Mouse (Mus musculus): ENCODE data around the gene Rgma. TPM values are rescaled to one million over a fixed set of nuclear protein-coding genes. Genes with fewer than 3 reads are reported as not detected.

Gene Rgma
- polyA plus RNA-seq, 1 experiment from 2014 or later = 2.8 TPM

DNA sequence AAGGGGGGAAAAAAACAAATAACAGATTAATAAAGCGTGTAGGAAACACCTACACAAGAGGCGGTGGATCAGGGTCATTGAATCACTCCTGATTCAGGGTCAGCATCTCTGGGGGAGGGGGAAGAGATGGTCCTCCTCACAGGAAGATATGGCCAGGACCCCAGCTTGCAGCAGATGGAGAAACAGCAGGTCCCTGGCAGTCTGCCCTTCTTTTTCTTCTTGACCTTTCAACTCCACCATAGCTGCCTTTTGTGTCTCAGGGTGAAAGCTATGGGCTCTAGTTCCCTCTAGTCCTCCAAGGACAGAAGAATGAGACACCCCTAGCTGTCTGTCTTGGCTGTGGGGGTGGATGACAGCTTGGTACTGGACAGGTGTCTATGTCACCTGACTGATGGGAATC lies 17.7 kb upstream of the Rgma start:
- Histone ChIP-seq H3K4me1 (replicated peaks; ENCODE audit: control insufficient read depth, insufficient read depth, low read length) (no peaks in the 10 kb centered on the region), H3K4me3 (ENCODE audit: low read depth, low read length) (no peak overlapping the region), H3K27me3 (replicated peaks; ENCODE audit: control insufficient read depth, insufficient read depth, low read length) (no peaks in the 10 kb centered on the region), H3K4me2 (no peak overlapping the region), H3K27ac (ENCODE audit: low read depth, low read length) (no peak overlapping the region), H3K9me3 (ENCODE audit: control insufficient read depth, low read length) (no peaks in the 10 kb centered on the region), H3K36me3 (ENCODE audit: control insufficient read depth, insufficient read depth, low read length) (no peaks in the 10 kb centered on the region), H3K9ac (ENCODE audit: low read depth, low read length) (no peak overlapping the region)
- DNase-seq (ENCODE audit: low spot score) = no peak
- ATAC-seq (replicated peaks; ENCODE audit: low FRiP score) = no peak
- WGBS = 89% methylated on average over 2 of the region's 2 CpGs

DNA sequence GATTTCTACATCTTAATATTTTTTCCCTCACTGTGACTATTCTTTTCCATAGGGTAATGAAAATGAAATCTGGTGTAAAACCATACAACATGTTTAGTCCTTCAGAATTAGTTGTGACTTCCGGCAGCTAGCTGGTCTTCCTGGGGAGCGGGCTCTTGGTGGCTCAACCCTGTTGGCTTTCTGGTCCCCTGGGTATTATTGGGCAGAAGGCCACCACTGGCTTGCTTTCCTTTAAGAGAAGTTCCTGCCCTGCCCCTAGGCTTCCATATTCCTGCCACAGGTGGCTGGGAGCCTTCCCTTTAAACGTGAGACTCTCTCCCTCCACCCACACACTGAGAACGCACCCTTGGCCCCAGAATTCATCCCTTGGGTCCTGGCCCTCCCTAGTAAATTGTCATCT lies 9.8 kb upstream of the Rgma start:
- H3K27ac ChIP-seq (ENCODE audit: low read depth, low read length) = no peak overlapping the region
- H3K27me3 ChIP-seq (replicated peaks; ENCODE audit: control insufficient read depth, insufficient read depth, low read length) = peaks cover 3% of the 10 kb centered on the region; the same call in 1 of the 2 replicates
- no peak for DNase-seq (ENCODE audit: low spot score)
- H3K36me3 ChIP-seq (ENCODE audit: control insufficient read depth, insufficient read depth, low read length) = no peaks in the 10 kb centered on the region
- H3K4me3 ChIP-seq (ENCODE audit: low read depth, low read length) = no peak overlapping the region
- H3K4me1 ChIP-seq (replicated peaks; ENCODE audit: control insufficient read depth, insufficient read depth, low read length) = no peaks in the 10 kb centered on the region
- 76% methylated on average over 4 of the region's 4 CpGs for WGBS
- ATAC-seq (replicated peaks; ENCODE audit: low FRiP score) = no peak
- H3K9me3 ChIP-seq (ENCODE audit: control insufficient read depth, low read length) = no peaks in the 10 kb centered on the region
- H3K9ac ChIP-seq (ENCODE audit: low read depth, low read length) = no peak overlapping the region
- H3K4me2 ChIP-seq = no peak overlapping the region

DNA sequence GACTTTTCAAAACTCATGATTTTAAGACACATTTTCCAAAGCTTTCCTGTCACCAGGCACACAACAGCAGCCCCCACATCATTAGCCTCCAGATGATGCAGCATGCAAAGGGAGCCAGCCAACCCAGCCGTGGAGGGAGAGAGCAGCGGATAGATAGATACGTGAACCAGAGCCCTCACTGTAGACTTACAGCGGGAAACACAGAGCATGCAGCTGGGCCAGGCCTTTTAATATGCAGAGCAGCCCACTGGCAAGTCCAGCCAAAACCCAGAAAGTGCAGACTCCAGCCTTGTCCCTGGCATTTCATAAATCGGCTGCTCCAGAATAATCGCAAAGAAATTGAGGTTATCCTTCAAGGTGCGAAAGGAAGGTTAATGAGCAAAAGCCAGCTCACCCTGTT lies 9.3 kb upstream of the Rgma start:
- H3K36me3 ChIP-seq (ENCODE audit: control insufficient read depth, insufficient read depth, low read length) = no peaks in the 10 kb centered on the region
- no peaks in the 10 kb centered on the region for H3K9me3 ChIP-seq (ENCODE audit: control insufficient read depth, low read length)
- no peaks in the 10 kb centered on the region for H3K4me1 ChIP-seq (replicated peaks; ENCODE audit: control insufficient read depth, insufficient read depth, low read length)
- no peak overlapping the region for H3K27ac ChIP-seq (ENCODE audit: low read depth, low read length)
- ATAC-seq (replicated peaks; ENCODE audit: low FRiP score) (no peak), DNase-seq (ENCODE audit: low spot score) (no peak)
- no peak overlapping the region for H3K4me3 ChIP-seq (ENCODE audit: low read depth, low read length)
- peaks cover 6% of the 10 kb centered on the region for H3K27me3 ChIP-seq (replicated peaks; ENCODE audit: control insufficient read depth, insufficient read depth, low read length)
- 74% methylated on average over 7 of the region's 7 CpGs for WGBS
- H3K4me2 ChIP-seq = no peak overlapping the region
- no peak overlapping the region for H3K9ac ChIP-seq (ENCODE audit: low read depth, low read length)

DNA sequence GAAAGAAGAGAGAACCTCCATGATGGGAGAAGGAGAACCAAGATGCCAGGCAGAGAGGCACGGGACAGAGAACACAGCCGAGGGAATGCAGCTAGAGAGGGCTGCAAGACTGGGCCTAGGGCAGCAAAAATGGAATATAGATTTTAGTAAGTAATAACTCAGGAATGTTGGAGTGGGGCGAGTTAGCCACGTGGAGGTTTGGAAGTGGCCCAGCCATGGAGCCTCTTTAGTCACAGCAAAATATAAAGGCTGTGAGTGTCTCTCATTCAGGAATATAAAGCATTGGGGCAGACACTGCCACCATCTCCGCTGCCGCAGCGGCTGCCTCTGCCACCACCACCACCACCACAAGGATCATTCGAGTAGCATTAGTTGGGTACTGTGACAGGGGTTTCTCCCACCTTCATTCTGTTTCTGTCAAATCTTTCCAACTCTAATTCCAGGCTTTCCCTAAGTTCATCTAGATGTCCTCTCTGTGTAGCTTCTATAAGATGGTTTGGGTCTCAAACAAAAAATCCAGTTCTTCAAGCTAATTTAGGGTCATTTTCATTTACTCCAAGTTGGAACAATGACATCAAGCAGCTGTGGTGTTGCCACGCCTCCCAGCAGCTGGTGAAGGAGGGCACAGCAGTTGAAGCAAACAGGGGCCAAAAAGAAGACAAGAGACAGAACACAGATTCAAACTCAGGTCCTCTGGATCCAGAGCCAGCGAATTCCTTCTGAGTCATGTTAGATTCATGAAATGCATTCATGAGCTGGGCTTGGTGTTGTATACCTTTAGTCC lies 7.4 kb upstream of the Rgma start:
- Histone ChIP-seq H3K27me3 (replicated peaks; ENCODE audit: control insufficient read depth, insufficient read depth, low read length) (peaks cover 25% of the 10 kb centered on the region), H3K4me1 (replicated peaks; ENCODE audit: control insufficient read depth, insufficient read depth, low read length) (no peaks in the 10 kb centered on the region), H3K9ac (ENCODE audit: low read depth, low read length) (no peak overlapping the region), H3K9me3 (ENCODE audit: control insufficient read depth, low read length) (no peaks in the 10 kb centered on the region), H3K27ac (ENCODE audit: low read depth, low read length) (no peak overlapping the region), H3K4me2 (no peak overlapping the region), H3K4me3 (ENCODE audit: low read depth, low read length) (no peak overlapping the region), H3K36me3 (ENCODE audit: control insufficient read depth, insufficient read depth, low read length) (no peaks in the 10 kb centered on the region)
- DNase-seq (ENCODE audit: low spot score) (no peak), ATAC-seq (replicated peaks; ENCODE audit: low FRiP score) (no peak)
- 84% methylated on average over 10 of the region's 10 CpGs for WGBS

DNA sequence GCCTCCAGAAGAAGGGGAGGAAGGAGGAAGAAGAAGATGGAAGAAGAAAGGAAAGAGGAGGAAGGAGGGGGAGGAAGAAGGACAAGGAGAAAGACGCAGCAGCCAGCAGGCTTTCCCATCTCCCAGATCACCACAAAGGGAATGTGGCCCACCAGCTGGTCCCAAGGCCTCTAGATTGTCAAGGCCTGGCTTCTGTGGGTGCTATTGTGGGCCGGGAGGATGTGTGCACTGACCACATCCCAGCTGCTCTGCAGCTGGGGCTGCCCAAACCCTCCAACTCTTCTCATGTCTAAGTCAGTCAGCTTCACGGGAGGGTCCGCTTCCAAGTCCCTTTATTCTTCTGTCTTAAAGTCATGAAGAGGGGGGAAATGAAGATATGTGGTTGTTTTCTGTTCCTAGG lies 5.3 kb upstream of the Rgma start:
- no peak overlapping the region for H3K4me3 ChIP-seq (ENCODE audit: low read depth, low read length)
- 57% methylated on average over 4 of the region's 4 CpGs for WGBS

GRCm38 (mm10) chr7:73371587-73372321 lies 3.6 kb upstream of the Rgma start:
- Histone ChIP-seq H3K9me3 (ENCODE audit: control insufficient read depth, low read length) (no peaks in the 10 kb centered on the region), H3K4me2 (peak overlapping the region; percentile 61), H3K36me3 (ENCODE audit: control insufficient read depth, insufficient read depth, low read length) (no peaks in the 10 kb centered on the region), H3K4me1 (replicated peaks; ENCODE audit: control insufficient read depth, insufficient read depth, low read length) (peaks cover 5% of the 10 kb centered on the region; the same call in 1 of the 2 replicates), H3K27ac (ENCODE audit: low read depth, low read length) (no peak overlapping the region), H3K9ac (ENCODE audit: low read depth, low read length) (no peak overlapping the region), H3K27me3 (replicated peaks; ENCODE audit: control insufficient read depth, insufficient read depth, low read length) (peaks cover 61% of the 10 kb centered on the region), H3K4me3 (ENCODE audit: low read depth, low read length) (no peak overlapping the region)
- no peak for ATAC-seq (replicated peaks; ENCODE audit: low FRiP score)
- 34% methylated on average over 10 of the region's 10 CpGs for WGBS
- DNase-seq (ENCODE audit: low spot score) = no peak

More for the DNA sequence above, 5.3 kb upstream of the Rgma start:
- ATAC-seq (replicated peaks; ENCODE audit: low FRiP score) = no peak
- H3K9me3 ChIP-seq (ENCODE audit: control insufficient read depth, low read length) = no peaks in the 10 kb centered on the region
- H3K36me3 ChIP-seq (ENCODE audit: control insufficient read depth, insufficient read depth, low read length) = no peaks in the 10 kb centered on the region
- peaks cover 47% of the 10 kb centered on the region for H3K27me3 ChIP-seq (replicated peaks; ENCODE audit: control insufficient read depth, insufficient read depth, low read length)
- H3K27ac ChIP-seq (ENCODE audit: low read depth, low read length) = no peak overlapping the region
- no peak overlapping the region for H3K9ac ChIP-seq (ENCODE audit: low read depth, low read length)
- DNase-seq (ENCODE audit: low spot score) = no peak
- H3K4me2 ChIP-seq = no peak overlapping the region
- H3K4me1 ChIP-seq (replicated peaks; ENCODE audit: control insufficient read depth, insufficient read depth, low read length) = 0 out of 2 replicates have a peak, but pooled peaks cover 2% of the 10 kb centered on the region

- no peaks in the 10 kb centered on the region for H3K9me3 ChIP-seq (ENCODE audit: control insufficient read depth, low read length)
- WGBS = 2% methylated on average over 29 of the region's 29 CpGs
- peak overlapping the region; percentile 27; the same call in 1 of the 2 replicates for H3K4me3 ChIP-seq (ENCODE audit: low read depth, low read length)
- peaks cover 5% of the 10 kb centered on the region; the same call in 1 of the 2 replicates for H3K4me1 ChIP-seq (replicated peaks; ENCODE audit: control insufficient read depth, insufficient read depth, low read length)
- H3K9ac ChIP-seq (ENCODE audit: low read depth, low read length) = no peak overlapping the region
- peaks cover 68% of the 10 kb centered on the region for H3K27me3 ChIP-seq (replicated peaks; ENCODE audit: control insufficient read depth, insufficient read depth, low read length)
- peak overlapping the region; percentile 61 for H3K4me2 ChIP-seq
- DNase-seq (ENCODE audit: low spot score) (peak; percentile 44), ATAC-seq (replicated peaks; ENCODE audit: low FRiP score) (no peak)
- H3K27ac ChIP-seq (ENCODE audit: low read depth, low read length) = no peak overlapping the region
- no peaks in the 10 kb centered on the region for H3K36me3 ChIP-seq (ENCODE audit: control insufficient read depth, insufficient read depth, low read length)
Measured at GRCm38 (mm10) chr7:73372352-73372970, 2.8 kb upstream of the Rgma start.

- Histone ChIP-seq H3K9ac (ENCODE audit: low read depth, low read length) (no peak overlapping the region), H3K4me2 (peak overlapping the region; percentile 79), H3K4me1 (replicated peaks; ENCODE audit: control insufficient read depth, insufficient read depth, low read length) (peaks cover 5% of the 10 kb centered on the region; the same call in 1 of the 2 replicates), H3K9me3 (ENCODE audit: control insufficient read depth, low read length) (no peaks in the 10 kb centered on the region), H3K27ac (ENCODE audit: low read depth, low read length) (no peak overlapping the region), H3K27me3 (replicated peaks; ENCODE audit: control insufficient read depth, insufficient read depth, low read length) (peaks cover 85% of the 10 kb centered on the region), H3K4me3 (ENCODE audit: low read depth, low read length) (peak overlapping the region; percentile 55), H3K36me3 (ENCODE audit: control insufficient read depth, insufficient read depth, low read length) (no peaks in the 10 kb centered on the region)
- WGBS = 3% methylated on average over 14 of the region's 14 CpGs
- DNase-seq (ENCODE audit: low spot score) = no peak
- no peak for ATAC-seq (replicated peaks; ENCODE audit: low FRiP score)
Measured at GRCm38 (mm10) chr7:73374727-73375126, 582 bp upstream of the Rgma start.
